Comparison of ENCODE assay signal across 23 mouse cellular contexts in the genomic region with DNA sequence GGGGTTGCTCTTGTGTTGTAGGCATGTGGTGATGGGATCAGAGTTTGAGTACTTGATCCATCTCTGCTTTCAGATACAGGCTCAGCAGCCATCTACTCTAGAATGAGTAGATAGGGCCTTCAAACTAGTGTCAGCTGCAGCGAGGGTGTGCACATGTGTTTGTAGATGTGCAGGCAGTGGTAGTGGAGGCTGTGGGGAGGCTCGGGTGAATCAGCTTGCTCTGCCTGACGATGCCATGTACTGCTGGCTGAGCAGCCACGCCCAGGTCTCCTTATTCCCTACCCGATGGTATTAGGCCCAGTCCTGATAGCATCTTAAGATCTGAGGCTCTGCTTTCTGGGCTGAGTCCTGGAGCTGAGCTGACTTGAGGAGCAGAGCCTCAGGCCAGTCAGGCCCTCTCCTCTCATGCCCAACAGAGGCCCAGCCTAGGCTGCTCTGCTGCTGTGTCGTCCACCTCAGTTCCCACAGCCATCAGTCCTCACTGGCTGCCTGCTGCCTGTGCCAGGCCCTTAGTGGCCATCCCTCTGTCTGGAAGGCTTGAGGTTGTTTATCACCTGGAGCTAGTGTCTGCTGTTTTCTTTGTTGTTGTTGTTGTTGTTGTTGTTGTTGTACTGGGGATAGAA. TPM values are rescaled to one million over a fixed set of nuclear protein-coding genes. Genes with fewer than 3 reads are reported as not detected.
"Had no signal": no experiment of that assay in that cellular context is flagged by ENCODE, and none has a peak within 500 bp of the region (broad histone marks: within the 10 kb centered on the region; RNA-seq: fewer than 3 reads in every experiment).

No protein-coding gene starts in this region.

- DNase-seq: gastrocnemius, postnatal 10 days; gastrocnemius, postnatal 25 days; heart, postnatal 4 days; kidney, adult 18-20 months; kidney, adult 8-10 months; kidney, postnatal 14 days; kidney, postnatal 36 days; left cerebral cortex, postnatal 4 days had no signal

- H3K9ac ChIP-seq: heart, embryonic 13.5 days; heart, embryonic 15.5 days; hindbrain, embryonic 12.5 days; hindbrain, embryonic 14.5 days; intestine, embryonic 15.5 days; limb, embryonic 13.5 days; limb, embryonic 15.5 days; liver, embryonic 12.5 days; liver, embryonic 14.5 days had no signal

- H3K27me3 ChIP-seq: heart, embryonic 13.5 days; heart, embryonic 15.5 days; hindbrain, embryonic 12.5 days; intestine, embryonic 15.5 days; limb, embryonic 13.5 days; limb, embryonic 15.5 days; liver, embryonic 12.5 days had no signal

- H3K4me2 ChIP-seq: heart, embryonic 13.5 days; heart, embryonic 15.5 days; hindbrain, embryonic 12.5 days; hindbrain, embryonic 14.5 days; intestine, embryonic 15.5 days; limb, embryonic 13.5 days; limb, embryonic 15.5 days; liver, embryonic 12.5 days had no signal

- H3K9me3 ChIP-seq: heart, embryonic 10.5 days; heart, embryonic 13.5 days; heart, embryonic 15.5 days; hindbrain, embryonic 10.5 days; hindbrain, embryonic 12.5 days; intestine, embryonic 15.5 days; limb, embryonic 13.5 days; limb, embryonic 15.5 days; liver, embryonic 12.5 days had no signal

- H3K27ac ChIP-seq: heart, embryonic 10.5 days; heart, embryonic 13.5 days; heart, embryonic 15.5 days; hindbrain, embryonic 10.5 days; hindbrain, embryonic 12.5 days; hindbrain, embryonic 14.5 days; intestine, embryonic 15.5 days; limb, embryonic 13.5 days; limb, embryonic 15.5 days; liver, embryonic 12.5 days; liver, embryonic 14.5 days had no signal

- H3K4me3 ChIP-seq: heart, embryonic 10.5 days; heart, embryonic 13.5 days; heart, embryonic 15.5 days; hindbrain, embryonic 10.5 days; hindbrain, embryonic 12.5 days; intestine, embryonic 15.5 days; limb, embryonic 13.5 days; limb, embryonic 15.5 days; liver, embryonic 12.5 days had no signal

- ATAC-seq: hindbrain, embryonic 16.5 days; inflammation-experienced regulatory T-cells, adult 6 months; intestine, embryonic 15.5 days; intestine, postnatal 0 days; liver, embryonic 12.5 days had no signal

RNA-seq across cellular contexts. Expression of gene Dact3, which starts 36.2 kb away (rescaled TPM):
- polyA plus RNA-seq: inflammation-experienced regulatory T-cells, adult 6 months had no signal

RNA-seq across cellular contexts. Expression of gene Gng8, which starts 52.7 kb away (rescaled TPM):
- total RNA-seq: gastrocnemius, postnatal 25 days; liver, adult 2 months had no signal
- polyA plus RNA-seq: inflammation-experienced regulatory T-cells, adult 6 months had no signal
